Mouse (Mus musculus) stomach, postnatal 0 days (tissue): ENCODE data around the gene Cct7. TPM values are rescaled to one million over a fixed set of nuclear protein-coding genes. Genes with fewer than 3 reads are reported as not detected.

Experiments
- ATAC-seq: fragments of 200-750 bp; cut with Nextera tagmentation; 2 replicates; pipeline ENCODE4 v1.8.0; 2017; ENCODE audit not compliant: low FRiP score, low TSS enrichment
- DNase-seq: peaks from one replicate; pipeline ENCODE4 v3.0.0-alpha.2; 2016; ENCODE audit warnings: low spot score
- H3K27ac ChIP-seq: fragments of 300-500 bp; sonication (generic); replicated peaks from 2 replicates; pipeline ENCODE4 v1.5.1; 2014; ENCODE audit warnings: mild to moderate bottlenecking, control low read depth
- H3K27me3 ChIP-seq: fragments of 300-500 bp; sonication (generic); 2 replicates; pipeline ENCODE4 v1.6.1; 2014; ENCODE audit warnings: low read length; ENCODE audit not compliant: control insufficient read depth, insufficient read depth
- H3K36me3 ChIP-seq: fragments of 300-500 bp; sonication (generic); 2 replicates; pipeline ENCODE4 v1.6.1; 2014; ENCODE audit warnings: low read length, mixed read lengths; ENCODE audit not compliant: control insufficient read depth, insufficient read depth
- H3K4me1 ChIP-seq: fragments of 300-500 bp; sonication (generic); replicated peaks from 2 replicates; pipeline ENCODE4 v1.6.1; 2014; ENCODE audit warnings: antibody characterized with exemption; ENCODE audit not compliant: control insufficient read depth, insufficient read depth
- H3K4me2 ChIP-seq: fragments of 300-500 bp; sonication (generic); replicated peaks from 2 replicates; pipeline ENCODE4 v1.6.1; 2014; ENCODE audit warnings: low read depth, mild to moderate bottlenecking, control low read depth, moderate library complexity
- H3K4me3 ChIP-seq: fragments of 300-500 bp; sonication (generic); 2 replicates; pipeline ENCODE4 v1.5.1; 2014; ENCODE audit warnings: low read depth, low read length, control low read depth
- H3K9ac ChIP-seq: fragments of 300-500 bp; sonication (generic); 2 replicates; pipeline ENCODE4 v1.6.1; 2014; ENCODE audit warnings: mild to moderate bottlenecking, low read length, control low read depth, mixed read lengths
- H3K9me3 ChIP-seq: fragments of 300-500 bp; sonication (generic); 2 replicates; pipeline ENCODE4 v1.6.1; 2016; ENCODE audit warnings: low read length; ENCODE audit not compliant: control insufficient read depth
- CTCF ChIP-seq: IDR thresholded peaks from 2 replicates; pipeline ENCODE4 v1.5.1; 2016; ENCODE audit warnings: antibody characterized with exemption, low read depth, mild to moderate bottlenecking, moderate library complexity
- EP300 ChIP-seq: optimal IDR thresholded peaks from 2 replicates; pipeline ENCODE3; 2016; ENCODE audit warnings: antibody characterized with exemption
- WGBS: fragments of 180-500 bp; shearing (Covaris S2); extraction: QIAGEN DNeasy Blood & Tissue Kit; methylation state at CpG from one replicate; pipeline ENCODE4 v1.1.7; 2014; 5-methylcytosine and 5-hydroxymethylcytosine counted together
- polyA plus RNA-seq: library from polyadenylated mRNA; unstranded; fragments of >200 nt; fragmentation: Nextera tagmentation; extraction: Ambion mirVana; gene quantifications from 2 replicates; pipeline ENCODE4 v1.2.1, GENCODE M21; 2015

Cct7 gene
- polyA plus RNA-seq, 1 experiment from 2014 or later = 219 TPM

DNA sequence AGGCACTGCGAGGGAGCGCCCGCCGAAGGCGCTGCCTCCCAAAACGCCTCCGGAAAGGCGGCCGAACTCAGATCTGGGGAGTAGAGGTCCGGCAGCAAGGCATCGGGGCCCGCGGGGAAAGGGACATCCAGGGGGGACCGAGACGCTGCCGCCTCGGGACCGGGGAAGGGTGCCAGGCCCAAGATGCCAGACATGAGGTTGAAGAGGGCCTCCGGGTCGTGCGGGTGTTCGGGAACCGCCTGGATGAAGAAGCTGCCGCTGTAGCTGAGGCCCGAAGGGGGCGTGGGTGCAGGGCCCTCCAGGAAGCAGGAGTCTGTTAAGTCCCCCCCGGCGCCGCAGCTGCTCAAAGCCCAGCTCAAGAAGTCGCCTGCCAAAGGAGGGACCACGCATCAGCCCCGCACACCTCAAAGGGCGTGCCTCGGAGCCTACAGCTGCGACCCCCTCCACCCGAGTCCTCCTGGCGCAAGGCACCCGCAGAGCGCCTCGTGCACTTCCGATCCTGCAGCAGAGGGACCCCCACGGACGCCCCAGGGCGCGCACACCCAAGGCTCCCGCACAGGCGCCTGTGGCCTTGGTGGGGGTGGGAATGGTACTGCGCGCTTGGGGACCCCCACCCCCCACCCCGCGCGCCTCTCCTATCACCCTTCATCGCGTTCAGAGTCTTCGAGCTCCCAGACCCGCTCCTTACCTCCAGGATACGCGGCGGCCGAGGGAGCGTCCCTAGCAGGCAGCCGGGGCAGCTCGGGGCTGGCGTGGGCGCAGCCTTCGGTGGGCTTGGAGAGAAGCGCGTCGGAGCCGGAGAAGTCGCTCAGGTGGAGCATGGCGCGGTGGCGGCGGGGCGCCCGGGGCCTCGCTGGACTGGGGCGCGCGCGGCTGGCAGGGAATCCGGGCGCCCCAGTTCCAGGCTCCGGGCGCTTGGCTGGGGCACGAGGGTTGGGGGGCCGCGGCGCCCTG, 61.5 kb downstream of the Cct7 start:
- no peaks in the 10 kb centered on the region for H3K36me3 ChIP-seq
- ATAC-seq (0 out of 2 replicates have a peak, but pooled peaks have one; percentile 27), DNase-seq (no peak)
- peak overlapping the region; percentile 70 for H3K4me2 ChIP-seq
- H3K4me1 ChIP-seq = no peaks in the 10 kb centered on the region; the same call in 1 of the 2 replicates
- H3K27ac ChIP-seq = no peak overlapping the region
- peaks cover 34% of the 10 kb centered on the region for H3K27me3 ChIP-seq
- no peak for TF ChIP-seq CTCF
- no peak for TF ChIP-seq EP300
- no peaks in the 10 kb centered on the region for H3K9me3 ChIP-seq
- no peak overlapping the region for H3K9ac ChIP-seq
- H3K4me3 ChIP-seq = peak overlapping the region; percentile 40
- WGBS = under 1% methylated on average over 57 of the region's 90 CpGs

DNA sequence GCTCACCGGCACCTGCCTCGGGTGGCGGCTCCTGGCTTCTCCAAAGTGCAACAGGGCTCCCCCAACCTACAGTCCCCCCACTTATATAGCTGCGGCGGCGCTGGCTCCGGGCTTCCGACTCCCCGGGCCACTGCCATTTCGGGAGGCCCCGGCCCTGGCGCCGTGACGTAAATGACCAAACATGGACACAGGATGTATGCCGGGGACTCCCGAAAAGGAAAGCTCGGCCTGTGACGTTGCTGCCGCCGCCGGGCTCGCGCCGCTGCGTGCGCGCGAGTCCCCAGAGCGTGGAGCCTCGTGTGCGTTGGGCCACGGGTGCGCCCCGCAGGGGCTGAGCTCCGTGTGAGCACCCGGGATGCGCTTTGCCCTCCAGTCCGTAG, 62.2 kb downstream of the Cct7 start, which contains the start of gene Egr4:
Gene Egr4 (minus strand): TSS at position 59 of the 380 bp plus-strand sequence.
- Histone ChIP-seq H3K4me1 (no peaks in the 10 kb centered on the region; the same call in 1 of the 2 replicates), H3K9me3 (no peaks in the 10 kb centered on the region), H3K27me3 (peaks cover 34% of the 10 kb centered on the region), H3K27ac (no peak within 1 kb of the TSS), H3K4me2 (peak within 1 kb of the TSS; percentile 70), H3K36me3 (no peaks in the 10 kb centered on the region), H3K9ac (no peak within 1 kb of the TSS), H3K4me3 (peak within 1 kb of the TSS; percentile 40)
- peak; percentile 50 for ATAC-seq
- peak; percentile 55 for DNase-seq
- WGBS = 1% methylated on average over 38 of the region's 38 CpGs
- TF ChIP-seq EP300 = no peak
- no peak for TF ChIP-seq CTCF

DNA sequence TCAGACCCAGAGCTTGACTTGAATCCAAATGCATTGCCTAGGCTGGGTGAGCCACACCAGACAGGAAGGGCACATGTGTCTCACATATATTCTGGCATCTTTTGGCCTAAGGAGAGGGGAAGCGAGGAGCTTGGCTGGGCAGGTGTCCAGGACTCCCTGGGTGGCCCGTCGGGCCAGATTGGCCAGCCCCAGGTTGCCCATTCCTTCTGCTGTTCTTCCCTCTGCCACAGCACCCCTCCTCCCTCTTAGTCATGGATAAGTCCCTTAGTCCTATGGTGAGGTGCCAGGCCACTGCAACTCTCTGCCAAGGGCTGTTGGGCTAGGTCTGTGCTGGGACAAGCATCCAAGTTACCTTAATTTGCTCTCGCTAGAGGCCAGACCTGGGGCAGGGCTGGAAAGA, 64.6 kb downstream of the Cct7 start:
- TF ChIP-seq EP300 (no peak), CTCF (no peak)
- no peak overlapping the region for H3K4me2 ChIP-seq
- DNase-seq = no peak
- no peak overlapping the region for H3K27ac ChIP-seq
- H3K4me1 ChIP-seq = no peaks in the 10 kb centered on the region; the same call in 1 of the 2 replicates
- H3K27me3 ChIP-seq = peaks cover 27% of the 10 kb centered on the region
- ATAC-seq = no peak
- 56% methylated on average over 4 of the region's 4 CpGs for WGBS
- H3K4me3 ChIP-seq = no peak overlapping the region
- no peaks in the 10 kb centered on the region for H3K36me3 ChIP-seq
- no peak overlapping the region for H3K9ac ChIP-seq
- no peaks in the 10 kb centered on the region for H3K9me3 ChIP-seq

Other genes with a start within 250 kb of the Cct7 start
- 8.4 and 8.9 TPM in 2 replicates for gene Sfxn5, start 118.1 kb upstream of the Cct7 start, polyA plus RNA-seq
- 7.6 and 8.3 TPM in 2 replicates for gene Rab11fip5, start 76.9 kb upstream of the Cct7 start, polyA plus RNA-seq
- gene Noto, start 27.6 kb upstream of the Cct7 start, polyA plus RNA-seq = not detected in 2 replicates
- gene Smyd5, start 19.5 kb upstream of the Cct7 start, polyA plus RNA-seq = 14.1 and 14.7 TPM in 2 replicates
- gene Pradc1, start 456 bp downstream of the Cct7 start, polyA plus RNA-seq = 35.3 and 35.5 TPM in 2 replicates
- 0.10 and 0.16 TPM in 2 replicates for gene Fbxo41, start 51.5 kb downstream of the Cct7 start, polyA plus RNA-seq
- gene Egr4, start 62.1 kb downstream of the Cct7 start, polyA plus RNA-seq = not detected in 2 replicates
- gene Alms1, start 136.0 kb downstream of the Cct7 start, polyA plus RNA-seq = 0.98 and 1.2 TPM in 2 replicates